ENCODE assay signal across 11 mouse cellular contexts in genomic region chr7:81854568-81855307, GRCm38 (mm10). TPM values are rescaled to one million over a fixed set of nuclear protein-coding genes. Genes with fewer than 3 reads are reported as not detected.
DNase-seq lines count a peak whose midpoint lies in the region; ATAC-seq and TF ChIP-seq lines count a peak whose summit lies in the region.
"Had no signal": no experiment of that assay in that cellular context is flagged by ENCODE, and none has a peak within 500 bp of the region (broad histone marks: within the 10 kb centered on the region; RNA-seq: fewer than 3 reads in every experiment).

No protein-coding gene starts in this region.

- H3K36me3 ChIP-seq in heart, embryonic 10.5 days, result no peaks in the 10 kb centered on the region
- no peaks in the 10 kb centered on the region; a peak in 1 of 4 replicates for H3K36me3 ChIP-seq in MEL (ENCODE audit: control insufficient read depth in 1 of 2, insufficient read depth in 2 of 2, low read length in 2 of 2)
- H3K36me3 ChIP-seq in hindbrain, embryonic 10.5 days, result no peaks in the 10 kb centered on the region
- no peaks in the 10 kb centered on the region for H3K36me3 ChIP-seq in kidney, adult 2 months (ENCODE audit: control insufficient read depth, insufficient read depth, low read length)
- H3K36me3 ChIP-seq: G1E; hindbrain, embryonic 15.5 days had no signal

- no peak overlapping the region for H3K9ac ChIP-seq in MEL (ENCODE audit: control insufficient read depth, low read depth, low read length, poor library complexity, severe bottlenecking)
- H3K9ac ChIP-seq: hindbrain, embryonic 15.5 days had no signal

- 45% methylated on average over 8 of the region's 8 CpGs for WGBS in heart, embryonic 10.5 days
- 71% methylated on average over 8 of the region's 8 CpGs for WGBS in hindbrain, embryonic 10.5 days
- 40% methylated on average over 8 of the region's 8 CpGs for WGBS in cerebellum, adult 2 months
- 53% methylated on average over 8 of the region's 8 CpGs for WGBS in kidney, adult 2 months

- peaks cover 33% of the 10 kb centered on the region for H3K4me1 ChIP-seq in heart, embryonic 10.5 days
- no peaks in the 10 kb centered on the region for H3K4me1 ChIP-seq in MEL (ENCODE audit: control insufficient read depth in 1 of 2, insufficient read depth in 2 of 2, low read length in 2 of 2)
- H3K4me1 ChIP-seq in hindbrain, embryonic 10.5 days (replicated peaks), result peaks cover 26% of the 10 kb centered on the region
- no peaks in the 10 kb centered on the region for H3K4me1 ChIP-seq in cerebellum, adult 2 months (ENCODE audit: control insufficient read depth, insufficient read depth, low read length)
- H3K4me1 ChIP-seq in kidney, adult 2 months (ENCODE audit: control insufficient read depth, insufficient read depth, low read length), result peaks cover 3% of the 10 kb centered on the region; the same call in 1 of the 2 replicates

- intact Hi-C loops in heart, postnatal 25 days (cut with DNase I), result no loop called here

- no peak for DNase-seq in heart, embryonic 10.5 days (ENCODE audit: low spot score)
- no peak for DNase-seq in heart, postnatal 25 days (ENCODE audit: low spot score)
- peak; percentile 14 for DNase-seq in MEL (ENCODE audit: low read depth, low spot score)
- DNase-seq in hindbrain, embryonic 10.5 days (ENCODE audit: low spot score), result no peak
- no peak for DNase-seq in cerebellum, adult 2 months
- no peak for DNase-seq in kidney, adult 2 months

- TF ChIP-seq CTCF in MEL (IDR thresholded peaks at IDR 0.05 in 2 of 3, conservative IDR thresholded peaks at IDR 0.05 in 1 of 3; ENCODE audit: control insufficient read depth in 1 of 3, insufficient read depth in 1 of 3, low read depth in 2 of 3, low read length in 3 of 3, poor library complexity in 1 of 3, severe bottlenecking in 1 of 3), result no peak
- no peak for TF ChIP-seq CTCF in cerebellum, adult 2 months (IDR thresholded peaks at IDR 0.05; ENCODE audit: borderline replicate concordance, insufficient read depth, low read depth, low read length)
- no peak for TF ChIP-seq CTCF in kidney, adult 2 months (conservative IDR thresholded peaks at IDR 0.05; ENCODE audit: insufficient read depth, insufficient read length, low read depth, low read length)

- no peaks in the 10 kb centered on the region for H3K79me2 ChIP-seq in MEL (ENCODE audit: control insufficient read depth, insufficient read depth, low read length, poor library complexity)

- H3K9me3 ChIP-seq in heart, embryonic 10.5 days, result no peaks in the 10 kb centered on the region
- no peaks in the 10 kb centered on the region for H3K9me3 ChIP-seq in MEL (replicated peaks; ENCODE audit: insufficient read depth, low read length)
- no peaks in the 10 kb centered on the region for H3K9me3 ChIP-seq in hindbrain, embryonic 10.5 days
- H3K9me3 ChIP-seq: G1E; hindbrain, embryonic 15.5 days had no signal

- H3K4me3 ChIP-seq in heart, embryonic 10.5 days, result peak overlapping the region; percentile 30; the same call in 1 of the 2 replicates
- H3K4me3 ChIP-seq in MEL (ENCODE audit: control insufficient read depth in 1 of 2, insufficient read depth in 1 of 2, low read depth in 2 of 2, low read length in 2 of 2), result no peak overlapping the region
- H3K4me3 ChIP-seq in hindbrain, embryonic 10.5 days, result no peak overlapping the region
- H3K4me3 ChIP-seq in cerebellum, adult 2 months (replicated peaks; ENCODE audit: insufficient read depth, low read depth, low read length), result no peak overlapping the region
- H3K4me3 ChIP-seq in kidney, adult 2 months (ENCODE audit: insufficient read depth, low read depth, low read length), result no peak overlapping the region
- H3K4me3 ChIP-seq: hindbrain, embryonic 15.5 days had no signal

- peak; percentile 67 to 74 for ATAC-seq in hematopoietic stem cell, adult 5-6 weeks (replicated peaks in 1 of 2; ENCODE audit: insufficient read depth in 1 of 2, low FRiP score in 2 of 2, low TSS enrichment in 1 of 2, low read depth in 1 of 2, poor library complexity in 2 of 2, severe bottlenecking in 2 of 2)
- ATAC-seq in monocyte, adult 5-6 weeks (replicated peaks; ENCODE audit: insufficient number of reproducible peaks, low FRiP score, low TSS enrichment, poor library complexity, severe bottlenecking), result peak; percentile 83

- H3K27ac ChIP-seq in heart, embryonic 10.5 days, result peak overlapping the region; percentile 72
- H3K27ac ChIP-seq in MEL (ENCODE audit: control insufficient read depth, low read depth, low read length), result no peak overlapping the region
- H3K27ac ChIP-seq in hindbrain, embryonic 10.5 days, result no peak overlapping the region
- no peak overlapping the region for H3K27ac ChIP-seq in cerebellum, adult 2 months (ENCODE audit: insufficient read depth, low read length)
- H3K27ac ChIP-seq in kidney, adult 2 months (ENCODE audit: insufficient read depth, low read depth, low read length), result no peak overlapping the region
- H3K27ac ChIP-seq: hindbrain, embryonic 15.5 days had no signal

- TF ChIP-seq EP300 in MEL (IDR thresholded peaks at IDR 0.05; ENCODE audit: low read depth in 1 of 2, low read length in 2 of 2), result no peak

- no peak for TF ChIP-seq POLR2A in MEL (IDR thresholded peaks at IDR 0.05; ENCODE audit: control insufficient read depth in 1 of 2, insufficient read depth in 1 of 2, low read depth in 1 of 2, low read length in 2 of 2, poor library complexity in 1 of 2)
- TF ChIP-seq POLR2A in cerebellum, adult 2 months (IDR thresholded peaks at IDR 0.05; ENCODE audit: borderline replicate concordance, insufficient read depth, low read length), result no peak
- no peak for TF ChIP-seq POLR2A in kidney, adult 2 months (IDR thresholded peaks at IDR 0.05; ENCODE audit: low read depth, low read length)

- TF ChIP-seq RAD21 in MEL (IDR thresholded peaks at IDR 0.05; ENCODE audit: low read depth, low read length), result no peak

- H3K27me3 ChIP-seq in heart, embryonic 10.5 days (ENCODE audit: insufficient read depth, poor library complexity, severe bottlenecking), result peaks cover 24% of the 10 kb centered on the region; the same call in 1 of the 2 replicates
- H3K27me3 ChIP-seq in MEL (ENCODE audit: control insufficient read depth in 1 of 2, insufficient read depth in 2 of 2, low read length in 2 of 2), result no peaks in the 10 kb centered on the region
- peaks cover 35% of the 10 kb centered on the region for H3K27me3 ChIP-seq in hindbrain, embryonic 10.5 days (ENCODE audit: insufficient read depth, poor library complexity, severe bottlenecking)
- H3K27me3 ChIP-seq in cerebellum, adult 2 months (ENCODE audit: control insufficient read depth, insufficient read depth, low read length), result peaks cover 2% of the 10 kb centered on the region; the same call in 1 of the 2 replicates
- no peaks in the 10 kb centered on the region for H3K27me3 ChIP-seq in kidney, adult 2 months (replicated peaks; ENCODE audit: control insufficient read depth, insufficient read depth, low read length)
- H3K27me3 ChIP-seq: hindbrain, embryonic 15.5 days had no signal

TF ChIP-seq in MEL, 35 proteins besides CTCF, POLR2A, EP300 and RAD21:
- TF ChIP-seq ELF1 (IDR thresholded peaks at IDR 0.05; ENCODE audit: low read depth, low read length), result no peak
- no peak for TF ChIP-seq ZMIZ1 (IDR thresholded peaks at IDR 0.05; ENCODE audit: low read depth, low read length)

RNA-seq across cellular contexts. Expression of gene Gm10160, which starts 0.9 kb away (rescaled TPM):
- not detected in 2 replicates for polyA plus RNA-seq in heart, embryonic 10.5 days (2016; fragmentation: Nextera tagmentation; extraction: Ambion mirVana)
- total RNA-seq in heart, postnatal 25 days (2021), result not detected
- total RNA-seq in MEL (2012; rRNA removed), result not detected in 2 replicates
- polyA plus RNA-seq in MEL (2012; ENCODE audit: insufficient read depth in 1 of 2, insufficient read length in 2 of 2, low read depth in 1 of 2, low replicate concordance in 2 of 2, missing spikeins in 1 of 2), result not detected
- not detected in 2 replicates for total RNA-seq in hematopoietic stem cell, adult 5-6 weeks (2017)
- total RNA-seq in monocyte, adult 5-6 weeks (2017), result not detected in 3 replicates
- polyA plus RNA-seq in hindbrain, embryonic 10.5 days (2016; fragmentation: Nextera tagmentation; extraction: Ambion mirVana), result not detected in 2 replicates
- polyA plus RNA-seq in cerebellum, adult 2 months (2012; rRNA removed), result not detected in 2 replicates
- not detected in 2 replicates for polyA plus RNA-seq in kidney, adult 2 months (2012; rRNA removed)
- total RNA-seq: G1E; left cerebral cortex, postnatal 10 days had no signal
- polyA plus RNA-seq: G1E; hindbrain, embryonic 15.5 days had no signal

RNA-seq across cellular contexts. Expression of gene Tm6sf1, which starts 4.1 kb away (rescaled TPM):
- polyA plus RNA-seq in heart, embryonic 10.5 days (2016; fragmentation: Nextera tagmentation; extraction: Ambion mirVana), result 25.7 and 33.4 TPM in 2 replicates
- 10 to 100 TPM; 13.1 to 13.4 TPM for total RNA-seq in heart, postnatal 25 days (2021)
- total RNA-seq in MEL (2012; rRNA removed), result 0.35 and 0.39 TPM in 2 replicates
- polyA plus RNA-seq in MEL (2012; ENCODE audit: insufficient read depth in 1 of 2, insufficient read length in 2 of 2, low read depth in 1 of 2, low replicate concordance in 2 of 2, missing spikeins in 1 of 2), result 1 to 10 TPM in 1 of 2 experiments, not detected in 1; 8.6 TPM
- total RNA-seq in hematopoietic stem cell, adult 5-6 weeks (2017), result 109 and 119 TPM in 2 replicates
- total RNA-seq in monocyte, adult 5-6 weeks (2017), result 211 to 356 TPM (median 215 TPM) in 3 replicates
- polyA plus RNA-seq in hindbrain, embryonic 10.5 days (2016; fragmentation: Nextera tagmentation; extraction: Ambion mirVana), result 11.3 and 11.9 TPM in 2 replicates
- 39.2 and 40.9 TPM in 2 replicates for polyA plus RNA-seq in cerebellum, adult 2 months (2012; rRNA removed)
- polyA plus RNA-seq in kidney, adult 2 months (2012; rRNA removed), result 16.8 and 17.0 TPM in 2 replicates
- polyA plus RNA-seq: G1E had no signal

RNA-seq across cellular contexts. Expression of gene Btbd1, which starts 25.5 kb away (rescaled TPM):
- polyA plus RNA-seq in heart, embryonic 10.5 days (2016; fragmentation: Nextera tagmentation; extraction: Ambion mirVana), result 75.2 and 81.1 TPM in 2 replicates
- total RNA-seq in heart, postnatal 25 days (2021), result 100 to 1,000 TPM; 121 to 134 TPM
- 31.0 and 36.0 TPM in 2 replicates for total RNA-seq in MEL (2012; rRNA removed)
- polyA plus RNA-seq in MEL (2012; ENCODE audit: insufficient read depth in 1 of 2, insufficient read length in 2 of 2, low read depth in 1 of 2, low replicate concordance in 2 of 2, missing spikeins in 1 of 2), result 10 to 100 TPM in 1 of 2 experiments, not detected in 1; 62.0 TPM
- total RNA-seq in hematopoietic stem cell, adult 5-6 weeks (2017), result 90.9 and 142 TPM in 2 replicates
- 91.7 to 129 TPM (median 116 TPM) in 3 replicates for total RNA-seq in monocyte, adult 5-6 weeks (2017)
- 58.3 and 63.1 TPM in 2 replicates for polyA plus RNA-seq in hindbrain, embryonic 10.5 days (2016; fragmentation: Nextera tagmentation; extraction: Ambion mirVana)
- 67.5 and 72.5 TPM in 2 replicates for polyA plus RNA-seq in cerebellum, adult 2 months (2012; rRNA removed)
- polyA plus RNA-seq in kidney, adult 2 months (2012; rRNA removed), result 24.3 and 28.1 TPM in 2 replicates
